Mouse (Mus musculus) heart, embryonic 10.5 days (tissue): ENCODE measurements around the gene Bhmt. TPM values are rescaled to one million over a fixed set of nuclear protein-coding genes. Genes with fewer than 3 reads are reported as not detected.

Experiments
- DNase-seq: peaks from one replicate; pipeline ENCODE4 v3.0.0-alpha.2; 2017; ENCODE audit warnings: low spot score
- H3K27ac ChIP-seq: fragments of 300-500 bp; sonication (generic); 2 replicates; pipeline ENCODE4 v1.5.1; 2016; ENCODE audit warnings: mild to moderate bottlenecking
- H3K27me3 ChIP-seq: fragments of 300-500 bp; sonication (generic); 2 replicates; pipeline ENCODE4 v1.6.1; 2016; ENCODE audit warnings: mild to moderate bottlenecking; ENCODE audit not compliant: poor library complexity, insufficient read depth, severe bottlenecking
- H3K36me3 ChIP-seq: fragments of 300-500 bp; sonication (generic); 2 replicates; pipeline ENCODE4 v1.6.1; 2016; ENCODE audit warnings: mild to moderate bottlenecking, moderate library complexity
- H3K4me1 ChIP-seq: fragments of 300-500 bp; sonication (generic); 2 replicates; pipeline ENCODE4 v1.6.1; 2016; ENCODE audit warnings: mild to moderate bottlenecking
- H3K4me3 ChIP-seq: fragments of 300-500 bp; sonication (generic); 2 replicates; pipeline ENCODE4 v1.5.1; 2016; ENCODE audit warnings: mild to moderate bottlenecking, moderate library complexity
- H3K9me3 ChIP-seq: fragments of 300-500 bp; sonication (generic); 2 replicates; pipeline ENCODE4 v1.6.1; 2016; ENCODE audit warnings: mild to moderate bottlenecking, moderate library complexity
- WGBS: fragments of 180-500 bp; shearing (Covaris S2); methylation state at CpG from one replicate; pipeline ENCODE4 v1.1.7; 2016; 5-methylcytosine and 5-hydroxymethylcytosine counted together
- polyA plus RNA-seq: library from polyadenylated mRNA; unstranded; fragments of >200 nt; fragmentation: Nextera tagmentation; extraction: Ambion mirVana; gene quantifications from 2 replicates; pipeline ENCODE4 v1.2.1, GENCODE M21; 2016

Gene Bhmt
- polyA plus RNA-seq, 1 experiment from 2014 or later: 4.2 TPM

GRCm38 (mm10) chr13:93636561-93636960 is 1.2 kb downstream of the Bhmt start:
- Histone ChIP-seq H3K4me3 (no peak overlapping the region), H3K4me1 (peaks cover 6% of the 10 kb centered on the region), H3K9me3 (no peaks in the 10 kb centered on the region), H3K36me3 (no peaks in the 10 kb centered on the region), H3K27me3 (no peaks in the 10 kb centered on the region), H3K27ac (no peak overlapping the region)
- WGBS: 73% methylated on average over 1 of the region's 1 CpGs
- no peak for DNase-seq

- 83% methylated on average over 5 of the region's 5 CpGs for WGBS
These were observed 4.8 kb downstream of the Bhmt start for GRCm38 (mm10) chr13:93632927-93633326.

DNA sequence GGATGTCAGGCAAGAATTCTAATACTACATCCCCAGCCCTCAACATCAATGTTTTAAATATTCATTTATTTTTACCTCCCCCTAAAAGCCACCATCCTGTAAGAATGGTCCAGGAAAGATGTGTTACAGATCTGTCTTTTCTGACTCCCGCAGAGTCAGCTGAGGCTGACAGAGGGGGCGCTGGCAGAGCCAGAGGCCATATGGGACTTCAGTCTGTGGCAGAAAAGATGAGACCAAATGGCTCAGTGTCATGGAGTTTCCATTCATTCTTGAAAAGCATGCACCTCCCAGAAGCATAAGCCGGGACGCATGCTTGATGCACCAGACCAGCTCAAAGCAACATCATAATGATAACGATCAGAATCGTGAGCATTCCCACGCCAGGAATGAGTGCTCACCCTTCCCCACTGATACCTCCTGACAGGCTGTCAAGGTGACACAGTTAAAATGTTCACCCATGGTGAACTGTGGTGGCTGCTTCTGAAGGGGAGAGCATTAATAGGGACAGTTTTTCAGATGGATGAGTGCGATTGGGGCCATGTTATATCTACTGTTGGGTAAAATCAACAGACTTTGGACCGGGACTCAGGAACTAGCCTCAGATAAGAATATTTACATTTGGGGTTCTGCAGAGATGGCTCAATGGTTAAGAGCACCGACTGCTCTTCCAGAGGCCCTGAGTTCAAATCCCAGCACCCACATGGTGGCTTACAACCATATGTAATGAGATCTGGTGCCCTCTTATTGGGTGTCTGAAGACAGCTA is 6.6 kb downstream of the Bhmt start:
- H3K4me1 ChIP-seq: no peaks in the 10 kb centered on the region
- H3K9me3 ChIP-seq: no peaks in the 10 kb centered on the region
- 79% methylated on average over 10 of the region's 10 CpGs for WGBS
- H3K27me3 ChIP-seq: no peaks in the 10 kb centered on the region
- no peak overlapping the region for H3K4me3 ChIP-seq
- no peak for DNase-seq
- H3K36me3 ChIP-seq: no peaks in the 10 kb centered on the region
- H3K27ac ChIP-seq: no peak overlapping the region

More at GRCm38 (mm10) chr13:93632927-93633326, 4.8 kb downstream of the Bhmt start:
- no peak overlapping the region for H3K4me3 ChIP-seq
- peaks cover 6% of the 10 kb centered on the region for H3K4me1 ChIP-seq
- no peaks in the 10 kb centered on the region for H3K36me3 ChIP-seq
- no peak overlapping the region for H3K27ac ChIP-seq
- H3K9me3 ChIP-seq: no peaks in the 10 kb centered on the region
- no peak for DNase-seq
- H3K27me3 ChIP-seq: no peaks in the 10 kb centered on the region

- Histone ChIP-seq H3K27ac (no peak overlapping the region), H3K27me3 (no peaks in the 10 kb centered on the region), H3K9me3 (no peaks in the 10 kb centered on the region), H3K4me3 (no peak overlapping the region), H3K4me1 (no peaks in the 10 kb centered on the region), H3K36me3 (no peaks in the 10 kb centered on the region)
- 46% methylated on average over 6 of the region's 6 CpGs for WGBS
- DNase-seq: no peak
These were observed 8.9 kb downstream of the Bhmt start for GRCm38 (mm10) chr13:93628861-93629260.

DNA sequence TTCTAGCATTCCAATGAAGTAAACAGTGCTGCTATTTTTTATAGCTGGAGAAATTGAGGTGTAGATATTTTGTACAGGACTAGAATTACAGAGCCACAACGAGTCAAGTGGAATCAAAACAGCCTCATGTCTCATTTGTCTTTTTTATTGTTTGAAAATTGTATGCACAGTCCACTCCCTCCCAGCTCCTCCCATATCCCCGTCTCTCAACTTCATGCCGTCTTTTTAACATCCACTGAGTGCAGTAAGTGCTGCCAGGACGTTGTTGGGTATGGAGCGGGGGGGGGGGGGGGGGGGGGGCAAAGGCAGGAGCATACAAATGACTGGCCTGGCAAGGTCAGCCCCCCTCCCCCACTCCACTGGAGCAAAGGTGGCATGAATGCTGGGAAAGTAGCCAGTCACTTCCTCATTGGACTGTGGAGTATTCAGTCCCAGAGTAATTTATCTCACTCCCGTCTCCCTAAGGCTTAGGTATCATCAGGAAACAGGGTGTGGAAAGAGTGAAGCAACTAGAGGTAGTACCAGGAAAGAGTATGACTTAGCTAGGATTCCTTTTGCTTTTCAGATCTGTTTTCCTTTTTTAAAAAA is 23.3 kb downstream of the Bhmt start:
- H3K36me3 ChIP-seq: no peaks in the 10 kb centered on the region
- 59% methylated on average over 6 of the region's 6 CpGs for WGBS
- no peak overlapping the region for H3K27ac ChIP-seq
- no peaks in the 10 kb centered on the region for H3K9me3 ChIP-seq
- H3K4me3 ChIP-seq: no peak overlapping the region
- DNase-seq: no peak
- H3K27me3 ChIP-seq: no peaks in the 10 kb centered on the region
- H3K4me1 ChIP-seq: 0 out of 2 replicates have a peak, but pooled peaks cover 2% of the 10 kb centered on the region

- WGBS: 67% methylated on average over 4 of the region's 4 CpGs
- H3K4me1 ChIP-seq: 0 out of 2 replicates have a peak, but pooled peaks cover 2% of the 10 kb centered on the region
- no peak overlapping the region for H3K4me3 ChIP-seq
- no peaks in the 10 kb centered on the region for H3K27me3 ChIP-seq
- no peaks in the 10 kb centered on the region for H3K36me3 ChIP-seq
- H3K9me3 ChIP-seq: no peaks in the 10 kb centered on the region
- no peak for DNase-seq
- no peak overlapping the region for H3K27ac ChIP-seq
These were observed 24.0 kb downstream of the Bhmt start for GRCm38 (mm10) chr13:93613771-93614170.

DNA sequence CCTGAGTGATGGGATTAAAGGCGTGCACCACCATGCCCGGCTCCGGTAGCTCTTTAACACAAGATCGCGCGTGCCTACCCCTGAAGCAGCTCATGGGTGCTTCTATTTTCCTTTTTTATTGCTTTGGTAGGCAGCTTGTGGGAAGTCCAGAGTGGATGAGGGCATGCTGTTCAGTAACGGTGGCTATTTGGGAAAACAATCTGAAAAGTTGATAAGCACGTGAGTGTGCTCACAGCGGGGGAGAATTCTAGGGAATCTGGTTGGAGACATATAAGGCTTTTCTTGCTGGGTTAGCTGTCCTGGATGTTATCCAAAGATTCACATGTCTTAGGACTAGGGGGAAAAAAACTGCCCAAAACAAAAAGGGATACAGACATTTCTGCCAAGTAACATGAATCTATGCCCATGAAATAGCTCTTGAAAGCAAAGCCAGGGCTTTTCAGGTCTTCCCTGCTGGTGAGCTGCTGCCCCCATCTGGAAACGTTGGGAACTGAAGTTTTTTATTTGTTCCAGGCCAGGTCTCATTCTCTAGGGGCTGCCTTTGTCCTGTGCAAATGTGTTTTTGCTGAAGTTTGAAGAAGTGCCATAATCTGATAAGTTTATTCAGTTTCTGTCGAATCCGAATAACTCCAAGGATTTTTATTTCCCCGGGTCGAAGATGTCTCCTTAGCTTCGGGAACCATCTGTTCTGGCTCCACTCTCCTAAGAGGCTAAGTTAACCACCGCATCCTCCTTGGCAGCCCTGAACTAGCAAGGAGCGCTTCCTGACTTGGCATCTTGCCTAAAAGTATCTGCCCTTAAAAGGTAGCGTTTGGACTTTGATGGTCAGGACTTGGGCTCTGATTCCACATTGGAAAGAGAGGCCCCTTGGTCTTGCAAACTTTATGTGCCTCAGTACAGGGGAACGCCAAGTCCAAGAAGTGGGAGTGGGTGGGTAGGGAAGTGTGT is 24.8 kb downstream of the Bhmt start:
- 52% methylated on average over 19 of the region's 19 CpGs for WGBS
- H3K36me3 ChIP-seq: no peaks in the 10 kb centered on the region
- H3K27me3 ChIP-seq: no peaks in the 10 kb centered on the region
- DNase-seq: no peak
- 0 out of 2 replicates have a peak, but pooled peaks cover 2% of the 10 kb centered on the region for H3K4me1 ChIP-seq
- no peak overlapping the region for H3K27ac ChIP-seq
- H3K9me3 ChIP-seq: no peaks in the 10 kb centered on the region
- H3K4me3 ChIP-seq: peak overlapping the region; percentile 1; the same call in 1 of the 2 replicates

DNA sequence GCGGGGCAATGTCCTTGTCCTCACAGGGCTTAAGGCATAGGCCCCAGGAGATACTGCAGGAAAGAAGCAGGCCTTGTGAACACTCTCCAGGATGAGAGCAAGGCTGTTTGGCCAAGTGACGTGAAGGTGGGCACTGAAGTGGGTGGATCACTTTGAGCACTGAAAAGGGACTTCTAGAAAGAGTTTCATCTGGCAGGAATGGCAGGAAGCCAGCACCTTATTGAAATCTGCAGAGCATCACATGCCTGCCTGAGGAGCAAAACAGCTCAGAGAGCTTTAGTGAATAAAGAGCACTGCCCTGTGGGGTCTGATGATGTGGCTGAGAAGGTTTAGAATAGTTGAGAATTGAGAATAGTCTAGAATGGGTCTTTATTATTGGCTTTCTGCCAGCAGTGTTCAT is 29.3 kb downstream of the Bhmt start:
- Histone ChIP-seq H3K4me3 (no peak overlapping the region), H3K4me1 (0 out of 2 replicates have a peak, but pooled peaks cover 2% of the 10 kb centered on the region), H3K27me3 (no peaks in the 10 kb centered on the region), H3K27ac (no peak overlapping the region), H3K9me3 (no peaks in the 10 kb centered on the region), H3K36me3 (no peaks in the 10 kb centered on the region)
- WGBS: 87% methylated on average over 2 of the region's 2 CpGs
- no peak for DNase-seq

GRCm38 (mm10) chr13:93607701-93608100 is 30.1 kb downstream of the Bhmt start:
- Histone ChIP-seq H3K4me3 (no peak overlapping the region), H3K9me3 (no peaks in the 10 kb centered on the region), H3K27ac (no peak overlapping the region), H3K4me1 (0 out of 2 replicates have a peak, but pooled peaks cover 2% of the 10 kb centered on the region), H3K36me3 (no peaks in the 10 kb centered on the region), H3K27me3 (no peaks in the 10 kb centered on the region)
- whole genome bisulfite sequencing: 86% methylated on average over 3 of the region's 3 CpGs
- no peak for DNase-seq

DNA sequence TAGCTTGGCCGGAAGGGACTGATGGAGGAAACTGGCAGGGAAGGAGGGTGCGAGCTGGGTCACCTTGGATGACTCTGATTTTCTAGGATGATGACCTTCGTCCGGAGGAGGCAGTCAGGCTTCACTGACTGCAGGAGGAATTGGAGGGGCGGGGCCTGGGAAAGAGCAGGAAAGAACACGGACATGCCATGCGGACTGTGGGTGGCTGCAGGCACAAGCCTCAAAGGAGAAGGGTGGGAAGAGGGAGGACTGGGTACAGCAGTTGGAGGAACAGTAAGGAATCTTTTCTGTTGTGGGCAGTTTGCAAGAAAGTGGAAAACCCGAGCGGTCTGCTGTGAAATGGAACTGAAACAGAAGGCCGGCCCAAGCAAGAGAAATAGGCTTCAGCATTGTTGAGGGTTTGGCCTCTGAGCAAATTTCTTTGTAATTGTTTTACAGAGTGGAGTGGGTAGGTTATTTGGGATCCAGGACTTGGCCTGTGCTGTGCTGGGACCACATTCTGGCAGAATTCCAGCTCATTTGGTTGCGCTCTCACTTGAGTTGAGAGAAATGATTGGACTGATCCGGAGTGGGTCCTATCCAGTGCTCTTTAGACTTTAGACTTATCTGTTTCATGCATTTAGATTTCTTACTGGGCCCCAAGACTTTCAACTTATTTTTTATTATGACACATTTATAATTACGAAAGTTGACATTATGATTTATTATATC is 30.7 kb downstream of the Bhmt start:
- no peak for DNase-seq
- 80% methylated on average over 13 of the region's 13 CpGs for WGBS
- Histone ChIP-seq H3K4me1 (0 out of 2 replicates have a peak, but pooled peaks cover 2% of the 10 kb centered on the region), H3K27ac (no peak overlapping the region), H3K9me3 (no peaks in the 10 kb centered on the region), H3K36me3 (no peaks in the 10 kb centered on the region), H3K27me3 (no peaks in the 10 kb centered on the region), H3K4me3 (no peak overlapping the region)

DNA sequence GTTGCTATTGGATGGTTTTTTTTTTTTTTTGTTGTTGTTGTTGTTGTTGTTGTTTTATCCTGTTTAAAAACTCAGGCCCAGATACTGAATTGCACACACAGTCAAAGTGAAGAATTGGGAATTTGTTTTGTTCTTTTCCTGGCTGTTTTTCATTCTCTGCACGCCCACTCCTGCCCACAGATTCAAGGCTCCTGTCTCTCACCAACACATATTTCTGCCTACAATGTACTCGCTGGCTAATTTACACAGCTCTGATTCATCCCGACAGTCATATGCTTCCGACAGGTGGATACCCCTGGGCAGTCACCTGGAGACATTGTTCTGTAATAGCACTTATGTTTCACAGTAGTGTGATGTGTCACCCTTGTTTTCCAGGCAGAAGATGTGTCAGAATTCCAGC is 33.1 kb downstream of the Bhmt start:
- no peak overlapping the region for H3K4me3 ChIP-seq
- H3K27me3 ChIP-seq: no peaks in the 10 kb centered on the region
- 0 out of 2 replicates have a peak, but pooled peaks cover 3% of the 10 kb centered on the region for H3K4me1 ChIP-seq
- no peaks in the 10 kb centered on the region for H3K36me3 ChIP-seq
- no peak overlapping the region for H3K27ac ChIP-seq
- H3K9me3 ChIP-seq: no peaks in the 10 kb centered on the region
- WGBS: 80% methylated on average over 4 of the region's 4 CpGs
- no peak for DNase-seq

DNA sequence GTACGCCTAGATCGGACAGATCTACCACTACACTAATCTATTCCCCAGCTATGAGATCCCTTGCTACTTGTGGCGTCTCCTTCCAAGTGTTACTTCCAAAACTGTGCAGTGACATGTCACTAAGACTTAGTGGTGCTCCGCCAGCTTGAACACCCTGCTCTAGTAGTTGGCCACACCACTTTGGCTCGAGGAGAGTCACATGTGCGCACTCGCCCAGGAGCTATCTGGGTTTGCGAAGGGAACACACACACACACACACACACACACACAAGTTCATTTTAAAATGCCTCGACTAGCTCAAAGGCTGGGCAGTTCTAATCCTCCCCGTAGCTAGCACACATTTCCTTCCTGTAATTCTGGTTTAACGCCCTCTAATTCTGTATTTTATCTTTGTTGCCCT is 36.2 kb downstream of the Bhmt start:
- WGBS: 74% methylated on average over 11 of the region's 11 CpGs
- Histone ChIP-seq H3K4me3 (no peak overlapping the region), H3K36me3 (no peaks in the 10 kb centered on the region), H3K27ac (no peak overlapping the region), H3K27me3 (no peaks in the 10 kb centered on the region), H3K4me1 (0 out of 2 replicates have a peak, but pooled peaks cover 3% of the 10 kb centered on the region), H3K9me3 (no peaks in the 10 kb centered on the region)
- no peak for DNase-seq
